26 mouse cellular contexts compared by ENCODE assay signal in the genomic region with DNA sequence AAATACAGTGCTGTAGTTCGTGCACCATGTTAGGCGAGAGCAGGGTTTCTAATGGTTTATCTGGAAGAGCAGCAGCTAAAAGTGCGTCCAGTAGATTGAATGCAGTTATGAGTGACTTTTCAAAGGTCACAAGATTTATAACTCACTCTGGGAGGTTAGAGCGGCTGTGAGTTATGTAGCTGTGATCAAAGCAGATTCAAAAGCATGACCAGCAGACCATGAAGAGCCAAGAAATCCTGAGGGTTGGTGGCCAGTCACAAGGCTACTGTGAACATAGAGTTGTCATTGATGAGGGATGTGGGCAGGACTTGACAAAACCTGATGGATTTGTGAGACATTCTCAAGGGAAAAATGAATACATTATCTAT. TPM values are rescaled to one million over a fixed set of nuclear protein-coding genes. Genes with fewer than 3 reads are reported as not detected.
DNase-seq lines count a peak whose midpoint lies in the region; TF ChIP-seq lines count a peak whose summit lies in the region.
"Had no signal": no experiment of that assay in that cellular context is flagged by ENCODE, and none has a peak within 500 bp of the region (broad histone marks: within the 10 kb centered on the region; RNA-seq: fewer than 3 reads in every experiment).

No protein-coding gene starts in this region.

- peak; percentile 55 for DNase-seq in adrenal gland, adult 2 months
- no peak for DNase-seq in adrenal gland, postnatal 4 days (ENCODE audit: low spot score in 2 of 2)
- no peak for DNase-seq in gastrocnemius, adult 2 months
- DNase-seq in gastrocnemius, postnatal 10 days: no peak
- DNase-seq in left cerebral cortex, adult 2 months (ENCODE audit: extremely low spot score in 1 of 2, low spot score in 2 of 2): no peak
- no peak for DNase-seq in left cerebral cortex, adult 9 months (ENCODE audit: low spot score in 2 of 2)
- no peak for DNase-seq in lung, postnatal 4 days
- DNase-seq: cerebellum, adult 11 months; cerebellum, adult 2 months; cerebellum, adult 9-11 months; cerebellum, postnatal 36 days; forebrain, postnatal 0 days; gastrocnemius, postnatal 36 days; heart, adult 2 months; heart, postnatal 14 days; heart, postnatal 4 days had no signal

- H3K4me3 ChIP-seq in gastrocnemius, adult 2 months: no peak overlapping the region
- no peak overlapping the region for H3K4me3 ChIP-seq in left cerebral cortex, adult 2 months
- H3K4me3 ChIP-seq in cortical plate, adult 2 months (ENCODE audit: insufficient read depth, low read length): no peak overlapping the region
- H3K4me3 ChIP-seq: embryonic facial prominence, embryonic 12.5 days; embryonic facial prominence, embryonic 15.5 days; heart, adult 2 months; heart, embryonic 10.5 days; heart, embryonic 13.5 days had no signal

- H3K4me1 ChIP-seq in cortical plate, adult 2 months (ENCODE audit: control insufficient read depth, insufficient read depth, low read length): peaks cover 1% of the 10 kb centered on the region; the same call in 1 of the 2 replicates
- H3K4me1 ChIP-seq: embryonic facial prominence, embryonic 12.5 days; embryonic facial prominence, embryonic 15.5 days had no signal

- no peak for TF ChIP-seq CTCF in gastrocnemius, adult 2 months (IDR thresholded peaks at IDR 0.05)
- no peak for TF ChIP-seq CTCF in left cerebral cortex, adult 2 months (IDR thresholded peaks at IDR 0.05)
- no peak for TF ChIP-seq CTCF in cortical plate, adult 2 months (IDR thresholded peaks at IDR 0.05; ENCODE audit: extremely low read depth, insufficient read depth, low read length)

- intact Hi-C loops in gastrocnemius, adult 2 months (cut with DNase I): no loop called here
- intact Hi-C loops in left cerebral cortex, adult 2 months (cut with DNase I): no loop called here

- no peak for TF ChIP-seq POLR2A in cortical plate, adult 2 months (IDR thresholded peaks at IDR 0.05; ENCODE audit: extremely low read depth, insufficient read depth, low read length)

- H3K27ac ChIP-seq in gastrocnemius, adult 2 months: peak overlapping the region; percentile 58; the same call in 1 of the 2 replicates
- peak overlapping the region; percentile 42; the same call in 1 of the 2 replicates for H3K27ac ChIP-seq in left cerebral cortex, adult 2 months
- 0 out of 2 replicates have a peak overlapping the region, but pooled peaks have one; percentile 22 for H3K27ac ChIP-seq in cortical plate, adult 2 months (ENCODE audit: insufficient read depth, low read length)
- H3K27ac ChIP-seq: embryonic facial prominence, embryonic 12.5 days; embryonic facial prominence, embryonic 15.5 days; heart, adult 2 months; heart, embryonic 10.5 days; heart, embryonic 13.5 days; hindbrain, embryonic 14.5 days; hindbrain, postnatal 0 days had no signal

RNA-seq across cellular contexts. Expression of a gene that starts 26.1 kb away (rescaled TPM):
- total RNA-seq in adrenal gland, adult 2 months (2021): 100 to 1,000 TPM; 116 to 159 TPM
- 77.9 and 98.0 TPM in 2 replicates for polyA plus RNA-seq in adrenal gland, adult 2 months (2012; rRNA removed)
- 100 to 1,000 TPM; 103 to 106 TPM for total RNA-seq in adrenal gland, postnatal 4 days (2021)
- 10 to 100 TPM; 59.6 to 65.2 TPM for total RNA-seq in gastrocnemius, adult 2 months (2021)
- total RNA-seq in gastrocnemius, postnatal 10 days (2021): 10 to 100 TPM; 52.9 to 59.9 TPM
- 100 to 1,000 TPM; 442 to 461 TPM for total RNA-seq in left cerebral cortex, adult 2 months (2021)
- 333 and 341 TPM in 2 replicates for polyA plus RNA-seq in cortical plate, adult 2 months (2012; rRNA removed)

RNA-seq across cellular contexts. Expression of a gene that starts 34.5 kb away (rescaled TPM):
- 10 to 100 TPM; 38.0 to 42.5 TPM for total RNA-seq in adrenal gland, adult 2 months (2021)
- polyA plus RNA-seq in adrenal gland, adult 2 months (2012; rRNA removed): 102 and 120 TPM in 2 replicates
- total RNA-seq in adrenal gland, postnatal 4 days (2021): 10 to 100 TPM; 36.9 to 37.8 TPM
- 1 to 10 TPM; 3.3 to 4.1 TPM for total RNA-seq in gastrocnemius, adult 2 months (2021)
- 10 to 100 TPM in 1 of 2 experiments, 1 to 10 TPM in 1; 9.2 to 11.6 TPM for total RNA-seq in gastrocnemius, postnatal 10 days (2021)
- total RNA-seq in left cerebral cortex, adult 2 months (2021): 1 to 10 TPM; 8.3 TPM
- polyA plus RNA-seq in cortical plate, adult 2 months (2012; rRNA removed): 10.3 and 10.7 TPM in 2 replicates

RNA-seq across cellular contexts. Expression of a gene that starts 42.9 kb away (rescaled TPM):
- total RNA-seq in adrenal gland, adult 2 months (2021): 1 to 10 TPM; 1.1 to 2.5 TPM
- 2.1 and 2.3 TPM in 2 replicates for polyA plus RNA-seq in adrenal gland, adult 2 months (2012; rRNA removed)
- total RNA-seq in adrenal gland, postnatal 4 days (2021): under 1 TPM; 0.50 to 0.62 TPM
- total RNA-seq in gastrocnemius, adult 2 months (2021): under 1 TPM in 1 of 2 experiments, not detected in 1; 0.18 TPM
- under 1 TPM; 0.23 to 0.25 TPM for total RNA-seq in gastrocnemius, postnatal 10 days (2021)
- total RNA-seq in left cerebral cortex, adult 2 months (2021): 1 to 10 TPM in 1 of 2 experiments, under 1 TPM in 1; 0.87 to 1.5 TPM
- polyA plus RNA-seq in cortical plate, adult 2 months (2012; rRNA removed): 0.21 and 0.42 TPM in 2 replicates
- total RNA-seq: gastrocnemius, postnatal 36 days; heart, postnatal 4 days had no signal
- polyA plus RNA-seq: activated CD4-positive, CD25-positive, alpha-beta regulatory T cell, adult 4 months; forebrain, embryonic 14.5 days; forebrain, postnatal 0 days; heart, embryonic 10.5 days; hindbrain, embryonic 11.5 days; hindbrain, embryonic 14.5 days; hindbrain, postnatal 0 days had no signal

RNA-seq across cellular contexts. Expression of a gene that starts 47.1 kb away (rescaled TPM):
- total RNA-seq in adrenal gland, adult 2 months (2021): 10 to 100 TPM; 86.9 to 90.5 TPM
- 178 and 187 TPM in 2 replicates for polyA plus RNA-seq in adrenal gland, adult 2 months (2012; rRNA removed)
- 10 to 100 TPM; 59.8 to 65.6 TPM for total RNA-seq in adrenal gland, postnatal 4 days (2021)
- total RNA-seq in gastrocnemius, adult 2 months (2021): 1 to 10 TPM; 7.1 to 9.8 TPM
- total RNA-seq in gastrocnemius, postnatal 10 days (2021): 10 to 100 TPM; 10.7 to 11.7 TPM
- 10 to 100 TPM; 22.5 to 24.1 TPM for total RNA-seq in left cerebral cortex, adult 2 months (2021)
- polyA plus RNA-seq in cortical plate, adult 2 months (2012; rRNA removed): 34.4 and 35.4 TPM in 2 replicates

RNA-seq across cellular contexts. Expression of a gene that starts 51.8 kb away (rescaled TPM):
- 10 to 100 TPM; 57.8 to 72.3 TPM for total RNA-seq in adrenal gland, adult 2 months (2021)
- polyA plus RNA-seq in adrenal gland, adult 2 months (2012; rRNA removed): 36.3 and 42.4 TPM in 2 replicates
- total RNA-seq in adrenal gland, postnatal 4 days (2021): 10 to 100 TPM; 27.3 to 27.5 TPM
- total RNA-seq in gastrocnemius, adult 2 months (2021): 10 to 100 TPM; 12.5 to 14.4 TPM
- total RNA-seq in gastrocnemius, postnatal 10 days (2021): 10 to 100 TPM; 10.7 to 12.2 TPM
- 10 to 100 TPM; 41.1 to 44.7 TPM for total RNA-seq in left cerebral cortex, adult 2 months (2021)
- polyA plus RNA-seq in cortical plate, adult 2 months (2012; rRNA removed): 46.9 and 53.1 TPM in 2 replicates
